Mouse (Mus musculus) liver, postnatal 0 days (tissue): ENCODE data around the gene Frzb. TPM values are rescaled to one million over a fixed set of nuclear protein-coding genes. Genes with fewer than 3 reads are reported as not detected.

Experiments
- ATAC-seq: fragments of 200-750 bp; cut with Nextera tagmentation; 2 replicates; pipeline ENCODE4 v1.8.0; 2017; ENCODE audit warnings: mild to moderate bottlenecking, moderate library complexity
- DNase-seq: peaks from one replicate; pipeline ENCODE4 v3.0.0-alpha.2; 2016
- H3K27ac ChIP-seq: fragments of 300-500 bp; sonication (generic); 2 replicates; pipeline ENCODE4 v1.5.1; 2014; ENCODE audit warnings: antibody characterized with exemption, moderate library complexity, mild to moderate bottlenecking, low read depth
- H3K27me3 ChIP-seq: fragments of 300-500 bp; sonication (generic); 2 replicates; pipeline ENCODE4 v1.6.1; 2014; ENCODE audit warnings: low read length, control low read depth, mixed read lengths; ENCODE audit not compliant: insufficient read depth
- H3K36me3 ChIP-seq: fragments of 300-500 bp; sonication (generic); replicated peaks from 2 replicates; pipeline ENCODE4 v1.6.1; 2014; ENCODE audit warnings: mild to moderate bottlenecking, control low read depth, low read length, moderate library complexity, mixed read lengths; ENCODE audit not compliant: insufficient read depth
- H3K4me1 ChIP-seq: fragments of 300-500 bp; sonication (generic); 2 replicates; pipeline ENCODE4 v1.6.1; 2014; ENCODE audit warnings: antibody characterized with exemption, mild to moderate bottlenecking, control low read depth; ENCODE audit not compliant: insufficient read depth
- H3K4me2 ChIP-seq: fragments of 300-500 bp; sonication (generic); 2 replicates; pipeline ENCODE4 v1.6.1; 2014; ENCODE audit warnings: low read depth, mild to moderate bottlenecking, low read length, moderate library complexity, mixed read lengths
- H3K4me3 ChIP-seq: fragments of 300-500 bp; sonication (generic); 2 replicates; pipeline ENCODE4 v1.5.1; 2014; ENCODE audit warnings: low read depth, low read length
- H3K9ac ChIP-seq: fragments of 300-500 bp; sonication (generic); replicated peaks from 2 replicates; pipeline ENCODE4 v1.6.1; 2014; ENCODE audit warnings: mild to moderate bottlenecking, moderate library complexity
- H3K9me3 ChIP-seq: fragments of 300-500 bp; sonication (generic); 2 replicates; pipeline ENCODE4 v1.6.1; 2016; ENCODE audit warnings: mild to moderate bottlenecking, control low read depth, low read length, mixed read lengths
- CTCF ChIP-seq: sonication (generic); IDR thresholded peaks from 2 replicates; pipeline ENCODE4 v1.5.1; 2016; ENCODE audit warnings: antibody characterized with exemption, low read depth
- EP300 ChIP-seq: IDR thresholded peaks from 2 replicates; pipeline ENCODE4 v1.6.1; 2016; ENCODE audit warnings: antibody characterized with exemption, low read depth, mild to moderate bottlenecking
- WGBS: fragments of 180-500 bp; shearing (Covaris S2); extraction: QIAGEN DNeasy Blood & Tissue Kit; methylation state at CpG from one replicate; pipeline ENCODE4 v1.1.7; 2014; ENCODE audit not compliant: insufficient replicate concordance; 5-methylcytosine and 5-hydroxymethylcytosine counted together
- polyA plus RNA-seq: library from polyadenylated mRNA; unstranded; fragments of >200 nt; fragmentation: Nextera tagmentation; extraction: Ambion mirVana; gene quantifications from 2 replicates; pipeline ENCODE4 v1.2.1, GENCODE M21; 2015

Frzb gene
- polyA plus RNA-seq, 1 experiment from 2014 or later: 0.49 TPM

DNA sequence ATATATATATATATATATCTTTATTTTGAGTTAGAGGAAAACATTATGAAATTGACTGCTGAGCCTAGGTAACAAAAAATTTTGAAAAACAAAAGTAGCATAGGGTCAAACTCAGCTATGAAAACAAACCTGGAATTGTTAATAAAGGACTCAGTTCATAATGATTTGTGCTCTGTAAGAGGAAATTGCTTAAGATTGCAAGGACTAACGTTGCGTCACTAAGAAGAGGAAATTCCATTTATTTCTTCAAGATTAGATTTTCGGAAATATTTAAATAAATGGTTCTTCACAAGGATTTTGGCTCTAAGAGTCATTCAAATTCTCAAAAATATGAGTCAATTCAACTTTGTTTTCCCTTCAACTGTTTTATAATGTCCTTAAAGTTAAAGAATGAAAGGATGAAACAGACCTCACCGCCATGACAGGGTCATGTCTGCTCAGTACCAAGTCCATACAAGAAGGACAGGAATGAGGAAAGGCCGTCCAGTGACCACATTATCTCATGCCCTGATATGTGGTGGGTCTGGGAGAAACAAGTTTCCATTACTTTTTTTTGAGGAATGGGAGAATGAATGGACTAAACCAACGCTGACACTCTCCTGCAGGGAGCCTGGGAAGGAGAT, 14.1 kb downstream of the Frzb start:
- no peak for DNase-seq
- 55% methylated on average over 6 of the region's 6 CpGs for WGBS
- Histone ChIP-seq H3K27me3 (no peaks in the 10 kb centered on the region), H3K27ac (0 out of 2 replicates have a peak overlapping the region, but pooled peaks have one; percentile 24), H3K36me3 (no peaks in the 10 kb centered on the region), H3K4me1 (no peaks in the 10 kb centered on the region), H3K4me2 (no peak overlapping the region), H3K4me3 (no peak overlapping the region), H3K9ac (no peak overlapping the region), H3K9me3 (no peaks in the 10 kb centered on the region)
- ATAC-seq: no peak
- TF ChIP-seq EP300 (no peak), CTCF (no peak)

DNA sequence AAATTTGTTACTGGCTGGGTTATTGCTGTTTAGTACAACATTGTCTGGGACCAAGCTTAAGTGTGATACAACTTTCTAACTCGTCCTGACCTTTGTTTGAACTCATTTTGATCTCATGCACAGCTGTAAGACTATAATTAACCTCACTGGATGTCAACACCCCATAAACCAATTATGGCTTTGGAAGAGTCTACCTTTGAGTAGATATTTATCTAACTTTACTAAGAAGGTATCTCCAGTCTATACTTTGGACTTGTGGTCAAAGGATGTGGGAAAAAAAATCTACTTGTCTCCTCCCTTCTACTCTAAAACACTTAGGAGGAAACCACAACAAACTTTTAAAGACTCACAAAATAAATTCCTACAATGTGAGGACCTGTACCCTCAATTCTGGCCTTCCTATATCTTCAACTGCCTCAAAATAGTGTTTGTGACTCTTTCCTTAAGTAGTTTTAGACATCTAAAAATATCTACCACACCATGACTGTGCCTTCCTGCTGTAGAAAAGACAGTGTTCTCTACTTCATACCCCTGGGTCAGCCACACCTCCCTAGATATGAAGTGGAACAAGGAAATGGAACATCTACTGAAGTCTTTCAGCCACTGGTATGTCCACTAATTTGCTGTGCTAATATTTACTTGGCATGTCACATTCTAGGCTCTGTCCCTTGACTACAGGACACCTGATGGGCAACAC, 16.9 kb downstream of the Frzb start:
- TF ChIP-seq CTCF: no peak
- TF ChIP-seq EP300: no peak
- DNase-seq (no peak), ATAC-seq (no peak)
- H3K27me3 ChIP-seq: no peaks in the 10 kb centered on the region
- H3K9me3 ChIP-seq: no peaks in the 10 kb centered on the region
- no peak overlapping the region for H3K27ac ChIP-seq
- no peaks in the 10 kb centered on the region for H3K36me3 ChIP-seq
- H3K9ac ChIP-seq: no peak overlapping the region
- no peak overlapping the region for H3K4me2 ChIP-seq
- no peak overlapping the region for H3K4me3 ChIP-seq
- whole genome bisulfite sequencing: 35% methylated on average over 1 of the region's 1 CpGs
- no peaks in the 10 kb centered on the region for H3K4me1 ChIP-seq

DNA sequence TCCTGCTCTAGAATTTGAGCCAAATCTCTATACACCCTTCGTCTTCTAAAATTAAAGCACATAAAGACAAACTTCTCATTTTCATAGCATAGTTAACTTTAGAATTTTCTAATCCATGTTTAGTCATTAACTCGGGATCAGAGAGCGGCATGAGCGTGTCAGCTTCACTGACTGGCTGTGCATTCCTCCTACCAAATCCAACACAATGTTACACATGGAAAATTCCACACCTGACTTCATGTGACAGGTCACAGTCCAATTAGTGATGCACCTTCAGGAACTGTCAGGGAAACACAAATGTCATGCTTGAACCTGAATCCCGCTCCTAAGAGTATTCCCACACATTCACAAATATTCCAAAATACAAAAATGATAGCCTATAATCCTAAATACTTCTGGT, 24.3 kb downstream of the Frzb start:
- TF ChIP-seq CTCF: no peak
- no peak overlapping the region for H3K4me3 ChIP-seq
- H3K9ac ChIP-seq: no peak overlapping the region
- 85% methylated on average over 5 of the region's 5 CpGs for WGBS
- H3K9me3 ChIP-seq: no peaks in the 10 kb centered on the region
- no peaks in the 10 kb centered on the region for H3K36me3 ChIP-seq
- no peak for DNase-seq
- no peak overlapping the region for H3K4me2 ChIP-seq
- H3K27me3 ChIP-seq: no peaks in the 10 kb centered on the region
- no peak overlapping the region for H3K27ac ChIP-seq
- ATAC-seq: no peak
- H3K4me1 ChIP-seq: no peaks in the 10 kb centered on the region

DNA sequence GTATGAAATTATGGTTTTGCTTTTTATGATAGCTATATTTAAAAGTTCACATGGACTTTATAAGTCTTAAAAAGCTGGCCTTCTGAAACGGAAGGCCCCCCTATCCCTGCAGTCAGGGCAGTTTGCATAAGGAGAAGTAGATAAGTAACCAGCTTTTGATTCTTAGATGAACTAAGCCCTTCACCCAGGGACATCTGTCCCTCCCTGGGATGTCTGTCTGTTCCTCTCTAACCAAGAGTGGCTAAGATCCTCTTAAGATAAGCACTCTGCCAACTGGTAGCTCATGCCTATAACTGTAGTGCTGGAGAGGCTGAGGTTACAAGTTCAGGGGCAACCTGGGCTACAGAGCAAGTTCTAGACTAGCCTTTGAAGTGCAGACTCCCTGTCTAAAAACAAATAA, 25.4 kb downstream of the Frzb start:
- Histone ChIP-seq H3K4me1 (no peaks in the 10 kb centered on the region), H3K27me3 (no peaks in the 10 kb centered on the region), H3K36me3 (no peaks in the 10 kb centered on the region), H3K27ac (no peak overlapping the region), H3K4me3 (no peak overlapping the region), H3K9me3 (no peaks in the 10 kb centered on the region), H3K4me2 (no peak overlapping the region), H3K9ac (no peak overlapping the region)
- TF ChIP-seq CTCF: no peak
- TF ChIP-seq EP300: no peak
- DNase-seq (no peak), ATAC-seq (no peak)
- WGBS: 23% methylated on average over 1 of the region's 1 CpGs

DNA sequence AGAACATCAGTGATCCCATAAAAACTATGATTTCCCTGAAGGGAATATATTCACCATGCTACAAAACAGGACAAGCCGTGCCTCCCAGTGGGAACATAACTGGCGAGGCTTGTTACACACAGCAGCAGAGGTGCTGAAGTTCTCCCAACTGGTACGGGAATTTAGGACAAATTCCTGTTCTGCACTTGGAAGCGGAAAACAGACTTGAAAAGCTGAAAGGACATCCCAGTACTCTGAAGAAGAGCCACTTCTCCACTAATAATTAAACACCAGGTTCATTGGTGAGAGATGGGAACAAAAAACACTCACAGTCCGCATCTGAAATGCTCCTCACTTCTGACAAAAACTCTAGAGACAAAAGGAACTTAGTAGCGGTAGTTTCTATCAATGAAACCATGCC, 31.1 kb downstream of the Frzb start:
- Histone ChIP-seq H3K9ac (no peak overlapping the region), H3K4me3 (no peak overlapping the region), H3K27me3 (no peaks in the 10 kb centered on the region), H3K9me3 (no peaks in the 10 kb centered on the region), H3K27ac (no peak overlapping the region), H3K36me3 (no peaks in the 10 kb centered on the region), H3K4me2 (no peak overlapping the region), H3K4me1 (no peaks in the 10 kb centered on the region)
- TF ChIP-seq EP300: no peak
- 81% methylated on average over 6 of the region's 6 CpGs for WGBS
- ATAC-seq (no peak), DNase-seq (no peak)

DNA sequence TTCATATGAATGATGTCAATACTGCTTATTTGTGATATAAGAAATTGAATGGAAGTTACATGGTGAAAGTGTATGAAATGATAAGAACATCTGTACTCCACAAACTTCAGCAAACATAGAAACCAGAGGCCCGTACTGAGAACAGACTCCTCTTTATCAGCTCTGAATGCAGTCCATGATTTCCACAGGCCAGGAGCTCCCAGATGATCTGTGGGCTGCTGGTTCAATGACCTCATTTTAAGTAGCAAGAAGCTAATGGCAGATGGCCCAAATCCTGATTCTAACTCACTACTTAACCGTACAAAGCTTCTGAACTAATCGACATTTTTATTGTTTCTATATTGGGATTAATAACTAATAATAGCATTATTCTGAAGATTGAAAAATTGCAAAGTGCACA, 33.0 kb downstream of the Frzb start:
- no peak overlapping the region for H3K4me2 ChIP-seq
- 68% methylated on average over 3 of the region's 3 CpGs for WGBS
- H3K4me3 ChIP-seq: no peak overlapping the region
- no peak overlapping the region for H3K27ac ChIP-seq
- H3K9me3 ChIP-seq: no peaks in the 10 kb centered on the region
- H3K4me1 ChIP-seq: no peaks in the 10 kb centered on the region
- no peaks in the 10 kb centered on the region for H3K36me3 ChIP-seq
- no peak overlapping the region for H3K9ac ChIP-seq
- H3K27me3 ChIP-seq: no peaks in the 10 kb centered on the region
- ATAC-seq: no peak
- no peak for DNase-seq
- TF ChIP-seq CTCF: no peak
- TF ChIP-seq EP300: no peak
